Mouse (Mus musculus): ENCODE measurements around the gene Veph1.

- no peak for TF ChIP-seq CTCF (IDR thresholded peaks at IDR 0.05; ENCODE audit: extremely low read depth, insufficient read depth, insufficient read length, insufficient replicate concordance)
- TF ChIP-seq POLR2A (IDR thresholded peaks at IDR 0.05; ENCODE audit: low read depth, low read length) = no peak
These were observed 194.6 kb downstream of the Veph1 start for GRCm38 (mm10) chr3:66101809-66102598.

All from spleen, adult 2 months (tissue).